Mouse (Mus musculus) heart, postnatal 0 days (tissue): Measurements from ENCODE around the gene Bloc1s5. TPM values are rescaled to one million over a fixed set of nuclear protein-coding genes. Genes with fewer than 3 reads are reported as not detected.

Experiments
- ATAC-seq: fragments of 200-750 bp; cut with Nextera tagmentation; 2 replicates; pipeline ENCODE4 v1.8.0; 2017; ENCODE audit warnings: low read depth, moderate number of reproducible peaks, moderate library complexity; ENCODE audit not compliant: insufficient read depth
- DNase-seq: peaks from one replicate; pipeline ENCODE4 v3.0.0-alpha.2; 2016; ENCODE audit warnings: low spot score
- H3K27ac ChIP-seq: fragments of 300-500 bp; sonication (generic); 2 replicates; pipeline ENCODE4 v1.5.1; 2014; ENCODE audit warnings: low read depth, mild to moderate bottlenecking
- H3K27me3 ChIP-seq: fragments of 300-500 bp; sonication (generic); 2 replicates; pipeline ENCODE4 v1.6.1; 2014; ENCODE audit warnings: low read length, mixed read lengths; ENCODE audit not compliant: control insufficient read depth, insufficient read depth
- H3K36me3 ChIP-seq: fragments of 300-500 bp; sonication (generic); replicated peaks from 2 replicates; pipeline ENCODE4 v1.6.1; 2014; ENCODE audit warnings: low read length, mixed read lengths; ENCODE audit not compliant: control insufficient read depth, insufficient read depth
- H3K4me1 ChIP-seq: fragments of 300-500 bp; sonication (generic); 2 replicates; pipeline ENCODE4 v1.6.1; 2014; ENCODE audit warnings: antibody characterized with exemption; ENCODE audit not compliant: control insufficient read depth, insufficient read depth
- H3K4me2 ChIP-seq: fragments of 300-500 bp; sonication (generic); 2 replicates; pipeline ENCODE4 v1.6.1; 2014; ENCODE audit warnings: low read depth, mild to moderate bottlenecking, low read length, moderate library complexity
- H3K4me3 ChIP-seq: fragments of 300-500 bp; sonication (generic); 2 replicates; pipeline ENCODE4 v1.5.1; 2014; ENCODE audit warnings: low read depth, low read length
- H3K9ac ChIP-seq: fragments of 300-500 bp; sonication (generic); replicated peaks from 2 replicates; pipeline ENCODE4 v1.6.1; 2014; ENCODE audit warnings: low read depth, low read length, mixed read lengths
- H3K9me3 ChIP-seq: fragments of 300-500 bp; sonication (generic); replicated peaks from 2 replicates; pipeline ENCODE4 v1.6.1; 2016; ENCODE audit warnings: low read length; ENCODE audit not compliant: control insufficient read depth
- CTCF ChIP-seq: IDR thresholded peaks from 2 replicates; pipeline ENCODE4 v1.5.1; 2016; ENCODE audit warnings: antibody characterized with exemption, control low read depth, low read depth
- EP300 ChIP-seq: IDR thresholded peaks from 2 replicates; pipeline ENCODE4 v1.6.1; 2016; ENCODE audit warnings: antibody characterized with exemption, low read depth
- WGBS: fragments of 180-500 bp; shearing (Covaris S2); extraction: QIAGEN DNeasy Blood & Tissue Kit; methylation state at CpG from one replicate; pipeline ENCODE4 v1.1.7; 2014; 5-methylcytosine and 5-hydroxymethylcytosine counted together
- polyA plus RNA-seq: library from polyadenylated mRNA; unstranded; fragments of >200 nt; fragmentation: Nextera tagmentation; extraction: Ambion mirVana; gene quantifications from 2 replicates; pipeline ENCODE4 v1.2.1, GENCODE M21; 2015
- total RNA-seq: library from RNA; depleted of rRNA; stranded (reverse); fragments of >200 nt; gene quantifications from 2 replicates; pipeline ENCODE4 v1.2.3, GENCODE M21; 2014; ENCODE audit warnings: low replicate concordance

Gene Bloc1s5
- total and polyA plus RNA-seq, 2 experiments from 2014 or later, result 10.4 to 17.1 TPM

GRCm38 (mm10) chr13:38554611-38555010 lies 80.3 kb downstream of the Bloc1s5 start:
- no peaks in the 10 kb centered on the region for H3K27me3 ChIP-seq
- DNase-seq (no peak), ATAC-seq (no peak)
- H3K9me3 ChIP-seq, result no peaks in the 10 kb centered on the region
- no peaks in the 10 kb centered on the region for H3K36me3 ChIP-seq
- H3K4me3 ChIP-seq, result no peak overlapping the region
- no peak overlapping the region for H3K27ac ChIP-seq
- H3K4me1 ChIP-seq, result no peaks in the 10 kb centered on the region
- H3K4me2 ChIP-seq, result no peak overlapping the region
- WGBS, result 60% methylated on average over 11 of the region's 11 CpGs
- TF ChIP-seq EP300 (no peak), CTCF (no peak)
- no peak overlapping the region for H3K9ac ChIP-seq

GRCm38 (mm10) chr13:38554210-38554609 lies 80.7 kb downstream of the Bloc1s5 start:
- TF ChIP-seq EP300 (no peak), CTCF (no peak)
- Histone ChIP-seq H3K9ac (no peak overlapping the region), H3K4me3 (no peak overlapping the region), H3K9me3 (no peaks in the 10 kb centered on the region), H3K27ac (no peak overlapping the region), H3K4me2 (no peak overlapping the region), H3K36me3 (no peaks in the 10 kb centered on the region), H3K4me1 (no peaks in the 10 kb centered on the region), H3K27me3 (no peaks in the 10 kb centered on the region)
- 46% methylated on average over 3 of the region's 3 CpGs for WGBS
- ATAC-seq (no peak), DNase-seq (no peak)

- WGBS, result 73% methylated on average over 5 of the region's 5 CpGs
- no peaks in the 10 kb centered on the region for H3K27me3 ChIP-seq
- ATAC-seq (no peak), DNase-seq (no peak)
- no peak overlapping the region for H3K4me3 ChIP-seq
- TF ChIP-seq CTCF (no peak), EP300 (no peak)
- no peak overlapping the region for H3K27ac ChIP-seq
- H3K36me3 ChIP-seq, result no peaks in the 10 kb centered on the region
- no peak overlapping the region for H3K9ac ChIP-seq
- no peak overlapping the region for H3K4me2 ChIP-seq
- H3K9me3 ChIP-seq, result no peaks in the 10 kb centered on the region
- no peaks in the 10 kb centered on the region; the same call in 1 of the 2 replicates for H3K4me1 ChIP-seq
Measured at GRCm38 (mm10) chr13:38548681-38549080, 86.2 kb downstream of the Bloc1s5 start.

GRCm38 (mm10) chr13:38547717-38548116 lies 87.2 kb downstream of the Bloc1s5 start:
- 63% methylated on average over 5 of the region's 5 CpGs for WGBS
- H3K27ac ChIP-seq, result no peak overlapping the region
- no peak for ATAC-seq
- H3K4me2 ChIP-seq, result no peak overlapping the region
- no peak for DNase-seq
- H3K4me1 ChIP-seq, result no peaks in the 10 kb centered on the region; the same call in 1 of the 2 replicates
- H3K4me3 ChIP-seq, result no peak overlapping the region
- H3K9me3 ChIP-seq, result no peaks in the 10 kb centered on the region
- H3K27me3 ChIP-seq, result no peaks in the 10 kb centered on the region
- H3K36me3 ChIP-seq, result no peaks in the 10 kb centered on the region
- H3K9ac ChIP-seq, result no peak overlapping the region
- no peak for TF ChIP-seq CTCF
- no peak for TF ChIP-seq EP300

- H3K27ac ChIP-seq, result no peak overlapping the region
- H3K4me3 ChIP-seq, result no peak overlapping the region
- H3K4me2 ChIP-seq, result no peak overlapping the region
- no peak for ATAC-seq
- H3K4me1 ChIP-seq, result no peaks in the 10 kb centered on the region; the same call in 1 of the 2 replicates
- no peak for DNase-seq
- TF ChIP-seq CTCF (no peak), EP300 (no peak)
- H3K9me3 ChIP-seq, result no peaks in the 10 kb centered on the region
- H3K27me3 ChIP-seq, result no peaks in the 10 kb centered on the region
- no peaks in the 10 kb centered on the region for H3K36me3 ChIP-seq
- 79% methylated on average over 4 of the region's 4 CpGs for WGBS
- H3K9ac ChIP-seq, result no peak overlapping the region
Measured at GRCm38 (mm10) chr13:38546754-38547153, 88.2 kb downstream of the Bloc1s5 start.

GRCm38 (mm10) chr13:38545460-38545859 lies 89.4 kb downstream of the Bloc1s5 start:
- Histone ChIP-seq H3K4me2 (no peak overlapping the region), H3K9ac (no peak overlapping the region), H3K4me3 (no peak overlapping the region), H3K27me3 (no peaks in the 10 kb centered on the region), H3K4me1 (no peaks in the 10 kb centered on the region; the same call in 1 of the 2 replicates), H3K36me3 (no peaks in the 10 kb centered on the region), H3K9me3 (no peaks in the 10 kb centered on the region), H3K27ac (no peak overlapping the region)
- no peak for DNase-seq
- TF ChIP-seq CTCF (no peak), EP300 (no peak)
- ATAC-seq, result no peak
- 53% methylated on average over 3 of the region's 3 CpGs for WGBS
